Mouse (Mus musculus) embryonic fibroblast, embryonic 13.5 days (primary cell): ENCODE results near the gene Ndufs2.

Experiments used
- CTCF ChIP-seq: IDR thresholded peaks from 2 replicates; pipeline ENCODE4 v1.5.1; 2011; ENCODE audit warnings: mild to moderate bottlenecking, control low read depth, low read length, moderate library complexity, borderline replicate concordance; ENCODE audit not compliant: insufficient read depth
- POLR2A ChIP-seq: IDR thresholded peaks from 2 replicates; pipeline ENCODE4 v1.6.1; 2011; ENCODE audit warnings: low read depth, mild to moderate bottlenecking, control low read depth, low read length, moderate library complexity

GRCm38 (mm10) chr1:171230215-171230614, 21.0 kb downstream of the Ndufs2 start:
- TF ChIP-seq POLR2A (no peak), CTCF (no peak)
